Mouse (Mus musculus) embryo, embryonic 10 days (tissue): ENCODE data around the gene Rapgefl1.
"Not testable (repeated sequence)": the region's sequence is repeated elsewhere in the genome, so short reads cannot be mapped to it uniquely, and the experiment has no call there.

Experiments
- DNase-seq: peaks from one replicate; pipeline ENCODE4 v3.0.0-alpha.2; 2015; ENCODE audit warnings: low spot score

Rapgefl1 gene

DNA sequence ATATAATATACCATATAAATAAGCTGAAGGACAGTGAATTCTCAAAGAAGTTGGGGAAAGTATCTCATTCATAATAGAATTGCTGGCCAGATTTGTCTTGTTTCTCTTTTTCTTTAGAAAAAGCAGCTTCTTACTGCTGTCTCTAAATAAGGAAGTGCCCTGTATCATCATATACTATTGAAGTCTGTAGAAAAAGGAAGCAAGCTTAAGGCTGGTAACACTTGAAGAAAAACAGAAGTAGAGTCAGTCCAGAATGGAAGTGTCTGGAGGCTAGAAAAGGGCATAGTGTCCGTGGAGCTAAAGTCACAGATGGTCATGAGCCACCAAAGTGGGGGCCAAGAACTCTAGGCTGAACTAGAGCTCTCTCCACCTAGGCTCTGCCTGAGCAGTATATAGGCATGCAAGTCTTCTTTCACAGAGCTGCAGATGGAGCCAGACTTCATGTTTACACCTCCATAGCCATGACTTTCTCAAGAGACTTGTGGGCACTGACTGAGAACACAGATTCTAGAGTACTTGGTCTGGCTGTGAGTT, 19.8 kb upstream of the Rapgefl1 start:
- no peak for DNase-seq

DNA sequence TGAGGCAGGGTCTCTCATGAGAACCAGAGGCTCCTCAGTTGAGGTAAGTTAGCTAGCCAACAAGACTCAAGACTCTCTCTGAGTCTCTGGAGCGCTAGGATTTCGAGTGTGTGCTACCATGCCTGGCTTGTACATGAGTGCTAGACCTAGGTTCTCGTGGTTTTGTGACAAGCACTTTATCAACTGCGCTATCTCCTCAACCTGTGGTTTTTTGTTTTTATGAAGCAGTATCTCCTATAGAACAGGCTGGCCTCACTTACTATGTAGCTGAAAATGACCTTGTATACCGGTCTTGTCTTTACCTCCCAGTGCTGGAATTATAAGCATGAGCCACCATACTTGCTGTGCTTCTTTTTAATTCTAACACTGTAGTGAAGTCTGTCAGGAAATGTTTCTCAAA, 15.6 kb upstream of the Rapgefl1 start:
- no peak for DNase-seq

DNA sequence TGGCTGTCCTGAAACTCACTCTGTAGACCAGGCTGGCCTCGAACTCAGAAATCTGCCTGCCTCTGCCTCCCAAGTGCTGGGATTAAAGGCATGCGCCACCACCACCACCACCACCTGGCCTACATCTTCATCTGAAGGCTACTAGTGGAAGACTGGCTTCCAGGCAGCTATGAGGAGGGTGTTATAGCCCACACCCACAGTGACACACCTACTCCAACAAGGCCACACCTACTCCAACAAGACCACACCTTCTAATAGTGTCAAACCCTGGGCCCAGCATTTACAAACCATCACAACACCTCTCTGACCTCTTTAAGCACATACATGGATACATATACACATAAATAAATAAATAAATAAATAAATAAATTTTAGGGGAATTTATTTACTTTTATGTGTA, 10.5 kb upstream of the Rapgefl1 start:
- not testable (repeated sequence) for DNase-seq

DNA sequence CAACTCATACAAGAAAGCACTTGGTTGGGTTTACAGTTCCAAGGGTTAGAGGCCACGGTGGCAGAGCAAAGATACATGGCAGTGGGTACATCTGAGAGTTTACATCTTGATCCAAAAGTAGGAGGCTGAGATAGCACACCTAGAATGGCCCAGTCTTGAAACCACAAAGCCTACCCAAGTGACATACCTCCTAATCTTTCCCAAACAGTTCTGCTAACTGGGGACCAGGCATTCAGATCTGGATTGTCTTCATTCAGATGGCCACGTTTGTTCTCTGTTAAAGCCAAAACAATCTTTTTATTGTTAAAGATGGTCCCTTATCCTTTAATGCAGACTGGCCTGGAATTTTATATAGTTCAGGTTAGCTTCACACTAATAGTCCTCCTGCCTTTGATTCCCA, 8.7 kb upstream of the Rapgefl1 start:
- no peak for DNase-seq

DNA sequence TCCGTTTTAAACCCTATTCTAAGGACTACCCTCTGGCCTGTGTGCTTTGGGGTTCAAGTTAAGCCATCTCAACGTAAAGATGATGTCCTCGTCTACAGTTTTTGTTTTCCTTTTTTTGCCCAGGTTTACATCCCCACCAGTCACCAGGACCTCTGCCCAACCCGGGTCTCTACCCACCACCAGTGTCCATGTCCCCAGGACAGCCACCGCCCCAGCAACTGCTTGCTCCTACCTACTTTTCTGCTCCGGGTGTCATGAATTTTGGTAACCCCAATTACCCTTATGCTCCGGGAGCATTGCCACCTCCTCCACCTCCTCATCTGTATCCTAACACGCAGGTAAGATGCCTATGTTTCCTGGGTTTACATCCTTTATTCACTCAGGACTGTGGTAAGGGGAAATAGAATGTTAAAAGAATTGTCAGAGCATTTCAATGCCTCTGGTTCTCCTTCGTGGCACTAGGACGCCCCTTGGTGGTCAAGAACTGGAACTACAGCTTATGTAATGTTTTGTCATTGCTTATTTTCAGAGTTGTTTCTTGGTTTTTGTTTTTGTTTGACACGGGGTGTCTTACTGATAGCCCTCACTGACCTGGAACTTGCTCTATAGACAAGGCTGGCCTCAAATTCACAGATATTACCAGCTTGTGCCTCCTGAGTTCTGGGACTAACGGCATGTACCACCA, 7.4 kb upstream of the Rapgefl1 start:
- peak; percentile 60 for DNase-seq

DNA sequence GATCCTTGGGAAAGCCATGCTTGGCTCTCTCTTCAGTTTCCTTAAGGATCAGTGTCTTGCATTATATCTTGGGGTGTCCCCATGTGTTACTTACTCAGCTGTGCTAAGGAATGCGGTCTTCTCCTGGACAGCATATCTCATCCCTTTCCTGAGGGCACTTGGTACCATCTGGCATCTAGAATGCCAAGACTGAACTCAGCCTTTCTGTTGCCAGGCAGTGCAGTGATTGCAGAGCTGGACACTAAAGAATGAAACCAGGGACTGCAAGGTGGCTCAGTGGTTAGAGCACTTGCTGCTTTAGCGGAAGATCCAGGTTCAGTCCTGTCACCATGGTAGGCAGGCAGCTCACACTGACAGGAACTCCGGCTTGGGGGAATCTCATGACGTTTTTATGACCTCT, 6.7 kb upstream of the Rapgefl1 start:
- DNase-seq: no peak

DNA sequence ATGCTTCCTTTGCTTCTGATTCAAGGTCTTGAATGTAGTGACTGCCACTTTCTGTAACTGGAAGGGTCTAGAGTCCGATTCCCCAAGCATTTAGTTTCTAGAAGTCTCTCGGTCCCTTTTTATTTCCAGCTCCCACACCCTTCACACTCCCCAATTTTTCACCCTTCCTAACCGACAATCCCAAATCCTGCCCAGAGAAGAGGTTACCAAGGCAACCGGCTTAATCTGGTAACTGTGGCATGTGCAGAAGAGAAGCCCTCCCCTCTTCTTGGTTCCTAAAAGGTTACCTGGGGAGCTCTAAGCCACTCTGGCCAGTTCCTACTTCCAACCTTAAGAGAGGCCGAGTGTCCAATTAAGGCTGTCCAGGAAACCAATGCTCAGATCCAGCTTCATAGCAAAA, 1.3 kb upstream of the Rapgefl1 start:
- no peak for DNase-seq

DNA sequence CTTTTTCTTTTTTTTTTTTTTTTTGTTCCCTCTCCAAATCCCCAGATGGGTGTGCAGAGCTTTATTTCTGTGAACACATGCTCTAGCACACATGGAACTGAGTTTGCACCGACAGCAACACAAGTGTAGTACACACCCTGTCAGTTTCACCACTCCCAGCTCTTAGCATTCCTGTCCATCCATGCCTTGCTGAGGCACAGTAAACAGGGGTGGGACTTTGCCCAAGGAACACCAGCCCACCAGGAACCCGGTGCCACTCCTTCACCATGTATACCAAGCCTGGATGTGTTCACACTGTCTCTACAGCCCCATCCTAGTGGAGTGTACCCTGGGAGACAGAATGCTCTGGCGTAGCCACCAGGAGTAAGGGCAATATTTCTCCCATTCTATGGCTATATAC, 860 bp upstream of the Rapgefl1 start:
- DNase-seq: no peak

DNA sequence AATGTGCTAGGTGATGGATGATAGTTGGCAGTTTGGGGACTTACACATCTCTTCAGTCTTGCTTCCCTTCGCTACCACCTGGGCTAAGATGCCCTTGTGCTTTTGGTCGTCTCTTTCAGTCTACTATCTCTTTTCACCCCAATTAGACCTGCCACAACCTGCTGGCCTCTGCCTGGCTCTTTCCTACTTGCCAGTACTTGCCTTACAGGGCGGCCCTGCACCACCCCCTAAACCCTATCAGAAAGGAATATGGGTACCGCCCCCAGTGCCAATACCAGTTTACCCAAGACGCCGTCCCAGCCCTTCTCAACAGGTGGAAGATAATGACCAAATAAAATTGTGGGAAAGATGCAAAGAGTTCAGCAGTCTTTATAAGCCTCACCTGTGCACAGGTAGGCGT, 457 bp upstream of the Rapgefl1 start:
- DNase-seq: no peak

DNA sequence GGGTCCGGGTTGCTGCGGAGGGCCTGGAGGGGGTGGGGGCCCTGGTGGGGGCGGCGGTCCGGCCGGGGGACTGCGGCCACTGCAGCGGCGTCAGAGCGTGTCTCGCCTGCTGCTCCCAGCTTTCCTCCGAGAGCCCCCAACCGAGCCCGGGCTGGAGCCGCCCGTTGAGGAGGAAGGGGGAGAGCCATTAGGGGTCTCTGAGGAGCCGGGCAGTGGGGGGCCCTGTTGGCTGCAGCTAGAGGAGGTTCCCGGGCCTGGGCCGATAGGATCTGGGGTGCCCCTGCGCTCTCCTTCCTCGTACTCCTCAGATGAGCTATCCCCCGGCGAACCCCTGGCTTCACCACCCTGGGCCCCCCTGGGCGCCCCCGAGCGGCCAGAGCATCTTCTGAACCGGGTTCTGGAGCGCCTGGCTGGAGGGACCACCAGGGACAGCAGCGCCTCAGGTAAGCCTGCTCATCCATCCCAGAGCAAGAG, 683 bp downstream of the Rapgefl1 start:
- no peak for DNase-seq

DNA sequence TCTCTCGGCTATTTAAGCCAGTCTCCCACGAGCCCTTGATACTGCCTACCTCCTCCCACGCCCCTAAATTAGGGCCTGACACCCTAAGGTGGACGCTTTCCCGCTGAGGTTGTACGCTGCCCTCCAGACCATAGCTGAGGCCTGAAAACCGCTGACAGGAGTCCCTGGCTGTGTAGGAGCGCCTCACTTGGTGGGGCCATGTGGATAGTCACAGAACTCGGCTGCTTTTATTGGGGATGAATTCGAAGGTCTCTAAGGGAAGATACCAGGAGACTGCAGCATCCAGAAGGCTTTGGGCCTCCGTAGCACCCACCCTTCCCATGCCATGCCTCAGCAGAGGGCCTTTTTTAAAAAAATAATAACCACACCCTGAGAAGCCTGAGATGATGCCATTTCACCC, 1.3 kb downstream of the Rapgefl1 start:
- no peak for DNase-seq

DNA sequence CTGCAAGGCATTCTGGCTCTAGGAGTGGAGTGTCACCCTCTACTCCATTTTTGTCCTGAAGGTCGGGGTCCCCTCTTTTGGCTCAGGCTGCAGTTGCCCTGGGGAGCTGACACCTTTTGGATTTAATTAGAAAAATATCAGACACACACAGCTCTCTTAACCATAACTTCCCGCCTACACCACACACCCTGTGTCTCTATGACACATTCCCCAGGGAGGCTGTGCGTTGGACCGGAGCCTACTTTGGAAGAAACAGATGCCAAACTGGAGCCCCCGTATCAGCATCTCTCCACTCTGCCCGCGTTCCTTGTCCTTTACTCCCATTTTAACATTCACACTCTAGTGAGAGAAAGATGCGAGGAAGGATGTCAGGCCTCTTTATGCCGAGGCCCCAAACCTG, 1.9 kb downstream of the Rapgefl1 start:
- DNase-seq: no peak

DNA sequence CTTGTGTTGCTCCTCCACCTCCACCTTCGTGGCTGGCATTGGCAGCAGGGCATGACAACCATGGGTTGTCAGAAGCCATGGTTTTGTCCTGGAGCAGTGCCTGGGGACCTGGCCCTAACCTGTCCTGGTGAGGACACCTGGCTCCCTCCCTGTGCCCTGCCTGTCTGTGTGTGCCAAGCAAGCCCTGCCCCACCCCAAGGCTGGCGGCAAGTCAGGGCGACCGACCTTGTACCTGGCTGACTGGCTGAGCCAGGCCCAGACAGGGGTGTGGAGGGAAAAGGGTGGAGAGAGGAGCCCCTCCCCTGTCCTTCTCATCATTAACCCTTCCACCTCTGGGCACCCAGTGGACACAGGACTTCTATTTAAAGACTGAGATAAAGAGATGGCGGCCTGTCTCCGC, 2.8 kb downstream of the Rapgefl1 start:
- DNase-seq: no peak

DNA sequence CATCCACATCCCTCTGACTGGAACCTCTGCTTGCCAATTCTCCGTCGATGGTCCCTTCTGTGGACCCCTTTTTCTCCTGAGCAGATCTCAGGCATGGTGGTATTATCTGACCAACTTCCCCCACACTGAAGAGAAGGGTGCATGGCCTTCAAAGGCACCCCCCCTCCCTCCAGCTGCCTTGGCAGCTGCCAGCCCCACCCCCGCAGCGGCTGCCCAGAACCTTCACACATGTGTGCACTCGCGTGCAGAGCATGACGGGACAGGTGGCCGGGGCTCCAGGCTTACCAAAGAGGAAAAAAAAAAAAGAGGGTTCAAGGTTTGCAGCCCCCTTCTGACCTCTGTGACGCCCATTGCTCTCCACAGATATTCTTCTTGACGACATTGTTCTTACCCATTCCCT, 3.3 kb downstream of the Rapgefl1 start:
- no peak for DNase-seq

DNA sequence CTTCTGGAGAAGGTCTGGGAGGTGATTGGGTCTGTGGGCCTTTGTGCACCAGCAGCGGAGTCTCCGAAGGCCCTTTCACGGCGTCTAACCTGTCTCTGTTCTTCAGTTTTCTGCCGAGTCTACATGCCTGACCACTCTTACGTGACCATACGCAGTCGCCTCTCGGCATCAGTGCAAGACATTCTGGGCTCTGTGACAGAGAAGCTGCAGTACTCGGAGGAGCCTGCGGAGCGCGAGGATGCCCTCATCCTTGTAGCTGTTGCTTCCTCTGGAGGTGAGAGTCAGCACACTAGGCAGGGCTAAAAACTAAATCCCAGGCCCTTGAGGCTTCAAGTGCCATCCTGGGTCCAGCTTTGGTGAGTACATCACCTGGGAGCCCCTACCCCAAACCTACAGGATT, 9.4 kb downstream of the Rapgefl1 start:
- DNase-seq: peak; percentile 25

DNA sequence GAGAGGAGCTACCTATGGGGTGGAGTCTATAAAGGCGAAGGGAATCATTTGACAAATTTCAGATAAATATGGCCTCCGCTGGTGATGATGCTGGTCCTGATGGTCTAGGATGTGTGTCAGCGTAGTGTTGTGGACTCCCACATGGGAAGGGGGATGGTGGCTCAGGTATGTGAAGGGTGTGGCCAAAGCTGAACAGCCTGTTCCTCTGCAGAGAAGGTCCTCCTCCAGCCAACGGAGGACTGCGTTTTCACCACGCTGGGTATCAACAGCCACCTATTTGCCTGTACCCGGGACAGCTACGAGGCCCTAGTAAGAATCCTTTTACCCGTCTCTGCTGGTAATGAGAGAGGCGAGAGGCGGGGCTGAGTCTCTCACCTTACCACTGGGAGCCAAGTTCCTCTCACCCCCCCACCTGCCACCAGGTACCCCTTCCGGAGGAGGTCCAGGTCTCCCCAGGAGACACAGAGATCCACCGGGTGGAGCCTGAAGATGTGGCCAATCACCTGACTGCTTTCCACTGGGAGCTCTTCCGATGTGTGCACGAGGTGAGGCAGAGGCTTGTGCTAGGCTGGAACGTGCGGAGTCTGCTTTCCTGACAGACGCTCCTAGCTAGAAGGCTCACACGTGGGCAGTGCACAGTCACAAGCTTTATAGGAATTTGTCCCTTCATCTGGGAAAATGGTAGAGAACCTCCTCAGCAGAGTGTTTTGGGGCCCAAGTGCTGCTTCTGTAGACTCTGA, 10.4 kb downstream of the Rapgefl1 start:
- DNase-seq: no peak

DNA sequence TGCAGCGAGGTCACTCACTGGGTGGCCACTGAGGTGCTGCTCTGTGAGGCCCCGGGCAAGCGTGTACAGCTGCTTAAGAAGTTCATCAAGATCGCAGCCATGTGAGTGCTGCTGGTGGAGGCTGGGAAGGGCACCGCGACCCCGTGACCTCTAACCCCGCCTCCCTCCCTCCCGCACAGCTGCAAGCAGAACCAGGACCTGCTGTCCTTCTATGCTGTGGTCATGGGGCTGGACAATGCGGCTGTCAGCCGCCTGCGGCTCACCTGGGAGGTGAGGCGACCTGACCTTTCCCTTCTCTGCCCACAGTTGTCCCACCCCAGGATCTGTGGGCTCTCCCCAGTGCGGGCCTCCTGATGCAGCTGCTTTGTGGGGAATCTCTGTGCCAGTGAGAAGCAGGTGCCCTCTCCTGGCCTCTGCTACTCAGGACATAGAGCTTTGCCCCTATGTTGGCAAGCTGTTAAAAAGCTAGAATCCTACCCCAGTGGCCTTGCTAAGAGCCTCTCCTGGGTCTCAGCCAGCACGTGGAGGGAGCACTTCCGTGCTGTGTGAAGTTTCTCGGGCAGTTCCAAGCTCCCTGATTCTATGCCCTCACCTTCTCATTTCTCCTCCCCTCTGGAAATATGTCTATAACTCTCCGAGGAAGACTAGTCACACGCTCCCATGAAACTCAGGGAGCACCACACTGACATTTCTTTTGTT, 12.8 kb downstream of the Rapgefl1 start:
- peak; percentile 80 for DNase-seq

DNA sequence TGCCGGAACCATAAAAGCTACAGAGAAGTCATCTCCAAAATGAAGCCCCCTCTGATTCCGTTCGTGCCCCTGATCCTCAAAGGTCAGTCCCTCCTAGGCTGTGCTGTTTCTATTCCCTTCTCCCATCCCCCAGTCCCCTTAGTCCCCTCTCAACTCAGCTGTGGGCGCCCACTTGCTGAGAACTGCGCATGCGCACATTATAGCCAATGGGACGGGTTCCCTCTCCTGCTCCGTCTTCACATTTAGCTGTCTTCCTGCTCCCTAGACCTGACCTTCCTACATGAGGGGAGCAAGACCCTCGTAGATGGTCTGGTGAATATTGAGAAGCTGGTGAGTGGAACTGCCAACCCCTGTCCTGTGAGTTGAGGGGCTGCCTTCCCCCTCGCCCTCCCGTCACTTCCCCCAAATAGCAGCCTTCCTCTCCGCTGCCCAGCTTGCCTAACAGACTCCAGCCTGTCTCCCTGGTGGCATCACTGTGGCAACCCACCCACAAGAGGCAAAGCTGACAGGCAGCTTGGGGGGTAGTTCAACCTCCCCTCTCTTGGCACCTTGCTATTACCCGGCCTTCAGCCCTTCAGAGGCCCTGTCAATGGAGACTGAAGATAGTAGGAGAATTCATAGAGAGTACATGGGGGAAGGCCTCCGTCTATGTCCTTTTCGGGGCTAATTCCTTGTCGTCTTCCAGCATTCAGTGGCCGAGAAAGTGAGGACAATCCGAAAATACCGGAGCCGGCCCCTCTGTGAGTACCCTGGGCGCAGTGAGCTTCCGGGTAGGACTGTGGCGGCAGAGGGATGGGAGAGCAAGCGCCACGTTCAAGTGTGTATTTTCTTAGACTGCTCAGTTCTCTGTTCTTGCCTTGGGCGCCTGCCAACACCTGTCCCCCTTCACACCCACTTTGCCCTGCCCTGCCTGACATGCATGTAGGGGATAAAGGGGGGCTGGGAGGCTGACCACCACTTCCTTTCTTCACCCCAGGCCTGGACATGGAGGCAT, 13.8 kb downstream of the Rapgefl1 start:
- DNase-seq: peak; percentile 71

DNA sequence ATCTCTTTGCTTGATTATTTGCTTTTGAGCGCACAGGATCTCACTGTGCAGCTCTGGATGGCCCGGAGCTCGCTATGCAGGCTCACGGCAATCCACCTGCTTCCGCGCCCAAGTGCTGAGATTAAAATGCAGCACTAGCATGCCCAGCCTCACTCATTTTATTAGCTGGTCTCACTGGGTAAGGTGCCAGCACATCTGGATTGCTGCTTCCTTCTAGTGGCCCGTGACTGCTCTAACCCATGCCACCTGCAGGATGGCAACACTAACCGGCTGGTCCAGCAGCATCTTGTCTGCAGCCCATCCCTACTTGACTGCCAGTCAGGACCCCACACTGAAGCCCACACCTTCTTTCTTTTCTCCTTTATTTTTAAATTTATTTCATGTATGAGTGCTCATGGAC, 17.5 kb downstream of the Rapgefl1 start:
- no peak for DNase-seq

DNA sequence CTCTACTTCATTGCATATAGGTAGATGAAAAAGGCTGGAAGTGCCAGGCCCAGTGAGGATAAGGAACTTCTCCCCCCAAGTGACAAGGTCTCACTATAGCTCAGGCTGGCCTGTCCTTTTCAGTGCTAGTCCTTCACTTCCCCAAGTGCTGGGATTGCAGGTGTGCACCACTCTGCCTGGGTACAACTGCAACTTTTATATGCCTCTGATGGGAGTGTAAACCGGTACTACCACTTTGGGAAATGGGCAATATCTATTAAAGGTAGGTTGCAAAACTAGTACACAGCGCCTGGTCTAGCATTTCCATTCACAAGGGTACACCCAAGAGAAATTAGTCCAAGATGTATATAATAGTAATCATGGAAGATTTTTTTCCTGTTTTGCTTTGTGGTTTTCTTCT, 18.1 kb downstream of the Rapgefl1 start:
- DNase-seq: no peak
